ENCODE assay signal across 18 mouse cellular contexts in genomic region chr1:73399178-73399577, GRCm38 (mm10).
A peak's percentile ranks its signal among the peaks of the same experiment; 100 is the strongest.
DNase-seq lines count a peak whose midpoint lies in the region; ATAC-seq lines count a peak whose summit lies in the region.
"Had no signal": no experiment of that assay in that cellular context is flagged by ENCODE, and none has a peak within 500 bp of the region (broad histone marks: within the 10 kb centered on the region; RNA-seq: fewer than 3 reads in every experiment).

No protein-coding gene starts in this region.

- H3K27ac ChIP-seq in embryonic facial prominence, embryonic 12.5 days: 0 out of 2 replicates have a peak overlapping the region, but pooled peaks have one; percentile 30
- peak overlapping the region; percentile 41; the same call in 1 of the 2 replicates for H3K27ac ChIP-seq in stomach, embryonic 15.5 days
- H3K27ac ChIP-seq: forebrain, embryonic 13.5 days; hindbrain, postnatal 0 days; layer of hippocampus, adult 2 months; left cerebral cortex, adult 2 months; liver, embryonic 13.5 days had no signal

- intact Hi-C loops in heart, postnatal 14 days (cut with DNase I): no loop called here

- DNase-seq in heart, adult 11 months: peak; percentile 66
- DNase-seq in heart, postnatal 14 days: no peak
- DNase-seq in kidney, postnatal 10 days: peak; percentile 30
- no peak for DNase-seq in kidney, adult 9 months
- no peak for DNase-seq in thymus, postnatal 10 days (ENCODE audit: low spot score in 2 of 2)
- no peak for DNase-seq in c-Kit-positive CD71-positive TER-119-positive erythroid progenitor cells, embryonic 14.5 days (ENCODE audit: low spot score)
- DNase-seq: adrenal gland, postnatal 25 days; cerebellum, postnatal 25 days; heart, postnatal 10 days; liver, embryonic 13.5 days; thymus, adult 18-20 months had no signal

- H3K36me3 ChIP-seq in embryonic facial prominence, embryonic 12.5 days: no peaks in the 10 kb centered on the region
- H3K36me3 ChIP-seq in stomach, embryonic 15.5 days: no peaks in the 10 kb centered on the region
- H3K36me3 ChIP-seq: liver, embryonic 13.5 days had no signal

- no peaks in the 10 kb centered on the region for H3K9me3 ChIP-seq in embryonic facial prominence, embryonic 12.5 days
- no peaks in the 10 kb centered on the region for H3K9me3 ChIP-seq in stomach, embryonic 15.5 days
- H3K9me3 ChIP-seq: forebrain, embryonic 13.5 days; liver, embryonic 13.5 days had no signal

- ATAC-seq in embryonic facial prominence, embryonic 12.5 days (ENCODE audit: insufficient number of reproducible peaks, insufficient read depth, low FRiP score, low TSS enrichment): no peak
- ATAC-seq in stomach, embryonic 15.5 days (ENCODE audit: insufficient read depth, low FRiP score, low read depth): peak; percentile 65; the same call in 1 of the 2 replicates
- ATAC-seq: forebrain, embryonic 13.5 days; hindbrain, postnatal 0 days had no signal

- H3K27me3 ChIP-seq in embryonic facial prominence, embryonic 12.5 days: no peaks in the 10 kb centered on the region
- no peaks in the 10 kb centered on the region for H3K27me3 ChIP-seq in stomach, embryonic 15.5 days (replicated peaks)
- H3K27me3 ChIP-seq: forebrain, embryonic 13.5 days; liver, embryonic 13.5 days; megakaryocyte, embryonic 14.5 days had no signal

- no peak overlapping the region for H3K4me3 ChIP-seq in embryonic facial prominence, embryonic 12.5 days
- H3K4me3 ChIP-seq in stomach, embryonic 15.5 days (replicated peaks): no peak overlapping the region
- H3K4me3 ChIP-seq: forebrain, embryonic 13.5 days; layer of hippocampus, adult 2 months; left cerebral cortex, adult 2 months; liver, embryonic 13.5 days; megakaryocyte, embryonic 14.5 days had no signal

- no peak overlapping the region for H3K4me2 ChIP-seq in embryonic facial prominence, embryonic 12.5 days (replicated peaks)
- H3K4me2 ChIP-seq in stomach, embryonic 15.5 days: no peak overlapping the region
- H3K4me2 ChIP-seq: forebrain, embryonic 13.5 days; liver, embryonic 13.5 days had no signal

- no peak overlapping the region for H3K9ac ChIP-seq in embryonic facial prominence, embryonic 12.5 days
- H3K9ac ChIP-seq in stomach, embryonic 15.5 days: no peak overlapping the region
- H3K9ac ChIP-seq: forebrain, embryonic 13.5 days; liver, embryonic 13.5 days had no signal

- H3K4me1 ChIP-seq in embryonic facial prominence, embryonic 12.5 days: no peaks in the 10 kb centered on the region
- H3K4me1 ChIP-seq in stomach, embryonic 15.5 days: 0 out of 2 replicates have a peak, but pooled peaks cover 2% of the 10 kb centered on the region
- H3K4me1 ChIP-seq: forebrain, embryonic 13.5 days; liver, embryonic 13.5 days; megakaryocyte, embryonic 14.5 days had no signal

- WGBS in embryonic facial prominence, embryonic 12.5 days: 42% methylated on average over 3 of the region's 3 CpGs
- 19% methylated on average over 3 of the region's 3 CpGs for whole genome bisulfite sequencing in stomach, embryonic 15.5 days

Comparison
In these comparisons a context has a peak if more than half of its experiments do, and no peak if none do; other contexts are left out.
1. DNase-seq: peak in heart, adult 11 months (single experiment) and kidney, postnatal 10 days (single experiment); none in heart, postnatal 14 days (0 of 2), kidney, adult 9 months (single experiment), thymus, postnatal 10 days (0 of 2) and c-Kit-positive CD71-positive TER-119-positive erythroid progenitor cells, embryonic 14.5 days (single experiment).